Mouse (Mus musculus) lung, embryonic 14.5 days (tissue): ENCODE measurements around the gene Col4a4. TPM values are rescaled to one million over a fixed set of nuclear protein-coding genes. Genes with fewer than 3 reads are reported as not detected.
A peak's percentile ranks its signal among the peaks of the same experiment; 100 is the strongest.

Source experiments
- ATAC-seq: fragments of 200-750 bp; cut with Nextera tagmentation; 2 replicates; pipeline ENCODE4 v1.8.0; 2017; ENCODE audit warnings: mild to moderate bottlenecking, moderate TSS enrichment, moderate library complexity; ENCODE audit not compliant: insufficient read depth
- DNase-seq: peaks from one replicate; pipeline ENCODE4 v3.0.0-alpha.2; 2015
- H3K27ac ChIP-seq: fragments of 300-500 bp; sonication (generic); 2 replicates; pipeline ENCODE4 v1.5.1; 2014; ENCODE audit warnings: low read depth, mild to moderate bottlenecking, moderate library complexity
- H3K27me3 ChIP-seq: fragments of 300-500 bp; sonication (generic); 2 replicates; pipeline ENCODE4 v1.6.1; 2014; ENCODE audit warnings: low read length, control low read depth; ENCODE audit not compliant: insufficient read depth
- H3K36me3 ChIP-seq: fragments of 300-500 bp; sonication (generic); 2 replicates; pipeline ENCODE4 v1.6.1; 2014; ENCODE audit warnings: control low read depth; ENCODE audit not compliant: insufficient read depth
- H3K4me1 ChIP-seq: fragments of 300-500 bp; sonication (generic); 2 replicates; pipeline ENCODE4 v1.6.1; 2014; ENCODE audit warnings: antibody characterized with exemption, control low read depth; ENCODE audit not compliant: insufficient read depth
- H3K4me2 ChIP-seq: fragments of 300-500 bp; sonication (generic); 2 replicates; pipeline ENCODE4 v1.6.1; 2014; ENCODE audit warnings: mild to moderate bottlenecking
- H3K4me3 ChIP-seq: fragments of 300-500 bp; sonication (generic); 2 replicates; pipeline ENCODE4 v1.5.1; 2014; ENCODE audit warnings: low read depth, low read length
- H3K9ac ChIP-seq: fragments of 300-500 bp; sonication (generic); 2 replicates; pipeline ENCODE4 v1.6.1; 2014
- H3K9me3 ChIP-seq: fragments of 300-500 bp; sonication (generic); 2 replicates; pipeline ENCODE4 v1.6.1; 2016; ENCODE audit warnings: low read depth, low read length, control low read depth
- CTCF ChIP-seq: IDR thresholded peaks from 2 replicates; pipeline ENCODE4 v1.5.1; 2016; ENCODE audit warnings: antibody characterized with exemption, low read depth
- WGBS: fragments of 180-500 bp; shearing (Covaris S2); extraction: QIAGEN DNeasy Blood & Tissue Kit; methylation state at CpG from one replicate; pipeline ENCODE4 v1.1.7; 2014; 5-methylcytosine and 5-hydroxymethylcytosine counted together
- polyA plus RNA-seq: library from polyadenylated mRNA; unstranded; fragments of >200 nt; fragmentation: Nextera tagmentation; extraction: Ambion mirVana; gene quantifications from 2 replicates; pipeline ENCODE4 v1.2.1, GENCODE M21; 2014

Col4a4 gene
- polyA plus RNA-seq, 1 experiment from 2014 or later = 8.0 TPM

- DNase-seq = no peak
- Histone ChIP-seq H3K9ac (no peak overlapping the region), H3K36me3 (no peaks in the 10 kb centered on the region), H3K27me3 (no peaks in the 10 kb centered on the region), H3K4me3 (no peak overlapping the region), H3K4me1 (peaks cover 9% of the 10 kb centered on the region; the same call in 1 of the 2 replicates), H3K4me2 (no peak overlapping the region), H3K9me3 (no peaks in the 10 kb centered on the region), H3K27ac (no peak overlapping the region)
- no peak for ATAC-seq
- 61% methylated on average over 4 of the region's 4 CpGs for WGBS
- no peak for TF ChIP-seq CTCF
Measured at GRCm38 (mm10) chr1:82415641-82416040, 171.0 kb downstream of the Col4a4 start.

GRCm38 (mm10) chr1:82414434-82415045, 172.1 kb downstream of the Col4a4 start:
- H3K36me3 ChIP-seq = no peaks in the 10 kb centered on the region
- DNase-seq (no peak), ATAC-seq (no peak)
- H3K4me2 ChIP-seq = no peak overlapping the region
- no peaks in the 10 kb centered on the region for H3K9me3 ChIP-seq
- no peak overlapping the region for H3K9ac ChIP-seq
- no peaks in the 10 kb centered on the region for H3K27me3 ChIP-seq
- peaks cover 9% of the 10 kb centered on the region; the same call in 1 of the 2 replicates for H3K4me1 ChIP-seq
- 69% methylated on average over 3 of the region's 3 CpGs for WGBS
- no peak overlapping the region for H3K27ac ChIP-seq
- H3K4me3 ChIP-seq = no peak overlapping the region
- TF ChIP-seq CTCF = no peak

GRCm38 (mm10) chr1:82412085-82412484, 174.6 kb downstream of the Col4a4 start:
- no peak for TF ChIP-seq CTCF
- DNase-seq = no peak
- 30% methylated on average over 4 of the region's 4 CpGs for WGBS
- Histone ChIP-seq H3K4me3 (no peak overlapping the region), H3K4me1 (peaks cover 9% of the 10 kb centered on the region; the same call in 1 of the 2 replicates), H3K36me3 (no peaks in the 10 kb centered on the region), H3K4me2 (no peak overlapping the region), H3K27ac (no peak overlapping the region), H3K9ac (no peak overlapping the region), H3K9me3 (no peaks in the 10 kb centered on the region), H3K27me3 (no peaks in the 10 kb centered on the region)
- no peak for ATAC-seq

- Histone ChIP-seq H3K4me3 (no peak overlapping the region), H3K27ac (no peak overlapping the region), H3K36me3 (no peaks in the 10 kb centered on the region), H3K9ac (no peak overlapping the region), H3K27me3 (no peaks in the 10 kb centered on the region), H3K9me3 (no peaks in the 10 kb centered on the region), H3K4me1 (peaks cover 9% of the 10 kb centered on the region; the same call in 1 of the 2 replicates), H3K4me2 (no peak overlapping the region)
- TF ChIP-seq CTCF = no peak
- ATAC-seq (peak; percentile 35; the same call in 1 of the 2 replicates), DNase-seq (no peak)
- 69% methylated on average over 5 of the region's 5 CpGs for WGBS
Measured at GRCm38 (mm10) chr1:82411521-82411920, 175.1 kb downstream of the Col4a4 start.

GRCm38 (mm10) chr1:82410548-82410947, 176.1 kb downstream of the Col4a4 start:
- H3K27ac ChIP-seq = no peak overlapping the region
- no peak for TF ChIP-seq CTCF
- no peaks in the 10 kb centered on the region for H3K9me3 ChIP-seq
- H3K27me3 ChIP-seq = no peaks in the 10 kb centered on the region
- 61% methylated on average over 3 of the region's 3 CpGs for WGBS
- no peak overlapping the region for H3K9ac ChIP-seq
- H3K36me3 ChIP-seq = no peaks in the 10 kb centered on the region
- H3K4me3 ChIP-seq = no peak overlapping the region
- ATAC-seq (no peak), DNase-seq (no peak)
- H3K4me2 ChIP-seq = no peak overlapping the region
- H3K4me1 ChIP-seq = peaks cover 9% of the 10 kb centered on the region; the same call in 1 of the 2 replicates

GRCm38 (mm10) chr1:82409271-82409670, 177.4 kb downstream of the Col4a4 start:
- TF ChIP-seq CTCF = no peak
- ATAC-seq = no peak
- no peaks in the 10 kb centered on the region for H3K36me3 ChIP-seq
- no peaks in the 10 kb centered on the region for H3K9me3 ChIP-seq
- H3K27ac ChIP-seq = no peak overlapping the region
- no peaks in the 10 kb centered on the region for H3K27me3 ChIP-seq
- H3K9ac ChIP-seq = no peak overlapping the region
- WGBS = 93% methylated on average over 9 of the region's 9 CpGs
- no peak for DNase-seq
- H3K4me2 ChIP-seq = no peak overlapping the region
- H3K4me3 ChIP-seq = no peak overlapping the region
- H3K4me1 ChIP-seq = peaks cover 9% of the 10 kb centered on the region; the same call in 1 of the 2 replicates

GRCm38 (mm10) chr1:82407786-82408185, 178.9 kb downstream of the Col4a4 start:
- Histone ChIP-seq H3K36me3 (no peaks in the 10 kb centered on the region), H3K27me3 (no peaks in the 10 kb centered on the region), H3K4me1 (peaks cover 9% of the 10 kb centered on the region; the same call in 1 of the 2 replicates), H3K9ac (no peak overlapping the region), H3K27ac (no peak overlapping the region), H3K9me3 (no peaks in the 10 kb centered on the region), H3K4me2 (no peak overlapping the region), H3K4me3 (no peak overlapping the region)
- DNase-seq = no peak
- 79% methylated on average over 3 of the region's 3 CpGs for WGBS
- TF ChIP-seq CTCF = no peak
- no peak for ATAC-seq

Other genes with a start within 250 kb of the Col4a4 start
- gene Col4a3, start 72 bp upstream of the Col4a4 start, polyA plus RNA-seq = 3.8 and 4.5 TPM in 2 replicates
- gene Mff, start 138.0 kb upstream of the Col4a4 start, polyA plus RNA-seq = 214 and 224 TPM in 2 replicates
- not detected in 2 replicates for gene Tm4sf20, start 181.6 kb upstream of the Col4a4 start, polyA plus RNA-seq
- not detected in 2 replicates for gene Gm47791, start 184.4 kb upstream of the Col4a4 start, polyA plus RNA-seq